Mouse (Mus musculus) myocyte (in vitro differentiated cells): Measurements from ENCODE around the gene Myadm. TPM values are rescaled to one million over a fixed set of nuclear protein-coding genes. Genes with fewer than 3 reads are reported as not detected.

ENCODE experiments used
- H3K27me3 ChIP-seq: one replicate; pipeline ENCODE4 v1.6.1; 2011; ENCODE audit not compliant: control insufficient read depth, insufficient read depth, insufficient read length
- H3K36me3 ChIP-seq: one replicate; pipeline ENCODE4 v1.6.1; 2011; ENCODE audit not compliant: control insufficient read depth, insufficient read depth
- H3K4me2 ChIP-seq: one replicate; pipeline ENCODE4 v1.6.1; 2011; ENCODE audit warnings: low read depth, control low read depth
- H3K4me3 ChIP-seq: one replicate; pipeline ENCODE4 v1.5.1; 2011; ENCODE audit warnings: mild to moderate bottlenecking, control low read depth, moderate library complexity
- H3K79me2 ChIP-seq: one replicate; pipeline ENCODE4 v1.6.1; 2011; ENCODE audit not compliant: control insufficient read depth, insufficient read depth
- H3ac ChIP-seq: one replicate; pipeline ENCODE4 v1.6.1; 2011; ENCODE audit not compliant: control insufficient read depth, insufficient read length
- CEBPB ChIP-seq: IDR thresholded peaks from 2 replicates; pipeline ENCODE4 v1.6.1; 2011; ENCODE audit warnings: mild to moderate bottlenecking, moderate library complexity; ENCODE audit not compliant: poor library complexity, insufficient read depth, severe bottlenecking
- E2F4 ChIP-seq: IDR thresholded peaks from one replicate; pipeline ENCODE4 v1.6.1; 2011; ENCODE audit warnings: mild to moderate bottlenecking, control low read depth, moderate library complexity; ENCODE audit not compliant: insufficient read depth
- MAX ChIP-seq: IDR thresholded peaks from one replicate; pipeline ENCODE4 v1.6.1; 2011; ENCODE audit warnings: low read depth, mild to moderate bottlenecking, control low read depth
- MYOD1 ChIP-seq, 3 experiments: IDR thresholded peaks; one replicate each; pipeline ENCODE4 v1.6.1; 2011; ENCODE audit warnings: control low read depth in 2 of 3, low read depth in 2 of 3, mild to moderate bottlenecking in 2 of 3, moderate library complexity in 1 of 3; ENCODE audit not compliant: insufficient read length in 2 of 3, control insufficient read depth in 1 of 3
- MYOG ChIP-seq, 3 experiments: IDR thresholded peaks; one replicate each; pipeline ENCODE4 v1.6.1; 2011; ENCODE audit warnings: control low read depth in 2 of 3, low read depth in 2 of 3, mild to moderate bottlenecking in 2 of 3; ENCODE audit not compliant: insufficient read length in 2 of 3, control insufficient read depth in 1 of 3, insufficient read depth in 1 of 3
- POLR2A ChIP-seq: IDR thresholded peaks from one replicate; pipeline ENCODE4 v1.6.1; 2011; ENCODE audit warnings: low read depth, mild to moderate bottlenecking, control low read depth, moderate library complexity; ENCODE audit not compliant: insufficient read length
- POLR2AphosphoS2 ChIP-seq: IDR thresholded peaks from one replicate; pipeline ENCODE4 v1.6.1; 2011; ENCODE audit warnings: low read depth, control low read depth; ENCODE audit not compliant: insufficient read length
- REST ChIP-seq: IDR thresholded peaks from one replicate; pipeline ENCODE4 v1.6.1; 2011; ENCODE audit warnings: mild to moderate bottlenecking, control low read depth, moderate library complexity; ENCODE audit not compliant: insufficient read depth, insufficient read length
- SRF ChIP-seq: IDR thresholded peaks from one replicate; pipeline ENCODE4 v1.6.1; 2011; ENCODE audit warnings: low read depth; ENCODE audit not compliant: control insufficient read depth, insufficient read length
- TCF12 ChIP-seq: IDR thresholded peaks from one replicate; pipeline ENCODE4 v1.6.1; 2011; ENCODE audit warnings: mild to moderate bottlenecking, control low read depth; ENCODE audit not compliant: poor library complexity, insufficient read depth, severe bottlenecking
- TCF3 ChIP-seq: IDR thresholded peaks from one replicate; pipeline ENCODE4 v1.6.1; 2011; ENCODE audit warnings: low read depth, control low read depth; ENCODE audit not compliant: insufficient read length
- USF1 ChIP-seq: IDR thresholded peaks from one replicate; pipeline ENCODE4 v1.6.1; 2011; ENCODE audit warnings: low read depth, mild to moderate bottlenecking, control low read depth, moderate library complexity
- polyA plus RNA-seq: library from polyadenylated mRNA; unstranded; fragments of >200 nt; fragmentation: generic; extraction: Trizol; gene quantifications from one replicate; pipeline ENCODE4 v1.2.1, GENCODE M21; 2012; ENCODE audit warnings: missing spikeins

Gene Myadm
- polyA plus RNA-seq, 1 experiment = 209 TPM

GRCm38 (mm10) chr7:3300891-3301627 is 12.2 kb downstream of the Myadm start:
- no peak overlapping the region for H3ac ChIP-seq
- H3K4me2 ChIP-seq = peak overlapping the region; percentile 18
- H3K27me3 ChIP-seq = no peaks in the 10 kb centered on the region
- peaks cover 18% of the 10 kb centered on the region for H3K79me2 ChIP-seq
- TF ChIP-seq USF1 (no peak), MAX (no peak), POLR2A (peak; percentile 23), POLR2AphosphoS2 (peak; percentile 70), TCF3 (no peak)
- H3K4me3 ChIP-seq = no peak overlapping the region
- peaks cover 36% of the 10 kb centered on the region for H3K36me3 ChIP-seq

DNA sequence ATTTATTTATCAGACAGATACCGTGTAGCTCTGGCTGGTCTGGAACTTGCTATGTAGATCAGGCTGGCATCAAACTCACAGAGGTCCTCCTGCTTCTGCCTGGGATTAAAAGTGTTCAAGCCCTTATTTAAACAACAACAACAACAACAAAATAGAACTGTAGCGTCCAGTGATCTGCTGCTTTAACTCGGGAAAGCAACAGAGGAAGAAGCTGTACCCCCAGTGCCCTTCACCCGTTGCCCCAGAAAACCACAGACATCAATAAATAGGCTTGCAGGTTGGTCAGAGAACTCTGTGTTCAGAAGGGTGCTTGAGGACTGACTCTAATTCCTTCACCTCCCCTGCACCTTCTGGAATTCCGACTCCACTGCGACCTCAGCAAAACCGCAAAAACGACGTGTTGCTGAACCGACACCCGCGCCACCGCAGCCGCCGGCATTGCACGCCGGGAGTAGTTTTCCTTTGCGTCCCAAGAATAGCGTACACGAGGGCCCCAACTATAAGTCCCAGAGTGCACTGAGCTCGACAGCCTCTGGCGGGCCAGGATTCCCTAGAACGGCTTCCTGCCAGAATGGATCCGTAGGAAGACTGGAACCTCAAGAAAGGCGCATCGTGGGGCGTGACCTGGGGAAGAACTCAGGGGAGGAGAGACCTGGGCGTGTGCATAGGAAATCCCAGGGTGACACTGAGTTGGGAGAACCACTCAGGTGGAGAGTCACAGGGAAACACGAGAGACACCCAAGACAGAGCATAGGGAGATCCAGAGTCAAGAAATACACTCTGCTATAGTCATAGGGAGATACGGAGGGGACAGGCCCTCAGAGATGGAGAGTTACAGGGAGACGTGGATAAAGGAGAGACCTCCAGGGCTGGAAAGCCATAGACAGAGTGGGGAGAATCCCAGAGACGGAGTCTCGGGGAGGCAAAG is 13.0 kb downstream of the Myadm start:
- Histone ChIP-seq H3K79me2 (peaks cover 11% of the 10 kb centered on the region), H3K27me3 (no peaks in the 10 kb centered on the region), H3K4me2 (peak overlapping the region; percentile 69), H3ac (no peak overlapping the region), H3K4me3 (no peak overlapping the region), H3K36me3 (peaks cover 29% of the 10 kb centered on the region)
- no peak for TF ChIP-seq E2F4
- TF ChIP-seq POLR2AphosphoS2 = peak; percentile 87
- no peak for TF ChIP-seq MYOD1 (IDR thresholded peaks at IDR 0.05; ENCODE audit: control insufficient read depth in 1 of 3, insufficient read length in 2 of 3, low read depth in 2 of 3)
- no peak for TF ChIP-seq CEBPB
- no peak for TF ChIP-seq TCF12
- TF ChIP-seq USF1 = no peak

DNA sequence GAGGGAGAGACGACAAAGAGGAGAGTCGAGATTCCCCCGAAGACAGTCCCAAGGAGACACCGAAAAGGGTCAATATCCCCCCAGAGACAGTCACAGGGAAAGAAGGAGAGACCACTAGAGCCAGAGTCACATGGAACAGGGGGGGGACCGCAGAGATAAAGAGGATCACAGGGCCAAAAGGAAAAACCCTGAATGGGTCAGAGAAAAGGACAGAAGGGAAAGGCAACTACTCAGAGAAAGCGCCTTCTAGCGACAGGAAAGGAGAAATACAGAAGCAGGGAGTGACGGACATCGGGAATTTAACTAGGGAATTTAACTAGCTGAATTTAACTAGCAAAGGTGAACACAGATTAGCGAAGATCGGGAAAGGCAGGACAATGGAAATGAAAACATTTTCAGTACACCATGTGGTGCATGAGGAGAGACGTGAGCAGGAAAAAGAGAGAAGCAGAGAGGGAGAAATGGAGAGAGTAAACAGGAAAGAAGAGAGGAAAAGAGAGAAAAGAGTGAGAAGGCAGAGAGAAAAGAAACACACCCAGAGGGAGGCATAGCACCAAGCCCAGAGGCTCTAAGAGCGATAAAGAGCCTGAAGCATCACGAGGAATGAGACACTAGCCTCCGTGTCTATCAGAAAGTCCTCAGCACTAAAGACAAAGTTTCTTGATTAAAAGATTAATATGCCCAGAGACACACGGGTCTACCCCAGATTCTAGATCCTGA is 13.8 kb downstream of the Myadm start:
- Histone ChIP-seq H3K79me2 (peaks cover 2% of the 10 kb centered on the region), H3K27me3 (no peaks in the 10 kb centered on the region), H3K4me3 (no peak overlapping the region), H3K4me2 (peak overlapping the region; percentile 69), H3ac (no peak overlapping the region), H3K36me3 (peaks cover 21% of the 10 kb centered on the region)
- TF ChIP-seq SRF = no peak
- no peak for TF ChIP-seq TCF3

- H3K4me2 ChIP-seq = peak overlapping the region; percentile 69
- H3K36me3 ChIP-seq = peaks cover 15% of the 10 kb centered on the region
- H3K4me3 ChIP-seq = no peak overlapping the region
- no peaks in the 10 kb centered on the region for H3K79me2 ChIP-seq
- TF ChIP-seq POLR2AphosphoS2 (peak; percentile 10), MAX (no peak)
- H3K27me3 ChIP-seq = no peaks in the 10 kb centered on the region
- H3ac ChIP-seq = no peak overlapping the region
Measured at GRCm38 (mm10) chr7:3303276-3303781, 14.4 kb downstream of the Myadm start.

- Histone ChIP-seq H3K36me3 (peaks cover 10% of the 10 kb centered on the region), H3K4me3 (no peak overlapping the region), H3K79me2 (no peaks in the 10 kb centered on the region), H3ac (no peak overlapping the region), H3K27me3 (no peaks in the 10 kb centered on the region), H3K4me2 (no peak overlapping the region)
- no peak for TF ChIP-seq MYOG (IDR thresholded peaks at IDR 0.05; ENCODE audit: control insufficient read depth in 1 of 3, insufficient read depth in 1 of 3, insufficient read length in 2 of 3, low read depth in 2 of 3)
Measured at GRCm38 (mm10) chr7:3303789-3304188, 14.9 kb downstream of the Myadm start.

GRCm38 (mm10) chr7:3304298-3304697 is 15.4 kb downstream of the Myadm start:
- no peaks in the 10 kb centered on the region for H3K79me2 ChIP-seq
- H3K27me3 ChIP-seq = no peaks in the 10 kb centered on the region
- no peak overlapping the region for H3ac ChIP-seq
- peaks cover 9% of the 10 kb centered on the region for H3K36me3 ChIP-seq
- H3K4me3 ChIP-seq = no peak overlapping the region
- H3K4me2 ChIP-seq = no peak overlapping the region
- no peak for TF ChIP-seq E2F4
- TF ChIP-seq TCF3 = no peak
- no peak for TF ChIP-seq MAX
- TF ChIP-seq POLR2AphosphoS2 = no peak
- no peak for TF ChIP-seq SRF
- no peak for TF ChIP-seq USF1
- TF ChIP-seq MYOG (IDR thresholded peaks at IDR 0.05; ENCODE audit: control insufficient read depth in 1 of 3, insufficient read depth in 1 of 3, insufficient read length in 2 of 3, low read depth in 2 of 3) = no peak
- TF ChIP-seq REST = no peak
- TF ChIP-seq POLR2A = no peak
- no peak for TF ChIP-seq TCF12
- TF ChIP-seq CEBPB = no peak
- TF ChIP-seq MYOD1 (IDR thresholded peaks at IDR 0.05; ENCODE audit: control insufficient read depth in 1 of 3, insufficient read length in 2 of 3, low read depth in 2 of 3) = no peak
